Mouse (Mus musculus) ovary, adult 18-20 months (tissue): Measurements from ENCODE around the gene Fbxo6.
"Not testable (repeated sequence)": the region's sequence is repeated elsewhere in the genome, so short reads cannot be mapped to it uniquely, and the experiment has no call there.

Source experiments
- DNase-seq: peaks from one replicate; pipeline ENCODE4 v3.0.0; 2022; ENCODE audit warnings: low spot score, mixed read lengths

Gene Fbxo6

GRCm38 (mm10) chr4:148128241-148128640 is 23.7 kb downstream of the Fbxo6 start:
- no peak for DNase-seq

GRCm38 (mm10) chr4:148122694-148123066 is 29.3 kb downstream of the Fbxo6 start:
- DNase-seq: no peak

- DNase-seq: no peak
These were observed 29.8 kb downstream of the Fbxo6 start for GRCm38 (mm10) chr4:148121982-148122693.

- no peak for DNase-seq
These were observed 30.6 kb downstream of the Fbxo6 start for GRCm38 (mm10) chr4:148121362-148121761.

GRCm38 (mm10) chr4:148120555-148120954 is 31.4 kb downstream of the Fbxo6 start:
- no peak for DNase-seq

GRCm38 (mm10) chr4:148119578-148119977 is 32.4 kb downstream of the Fbxo6 start:
- not testable (repeated sequence) for DNase-seq

- no peak for DNase-seq
These were observed 34.5 kb downstream of the Fbxo6 start for GRCm38 (mm10) chr4:148117392-148117791.

GRCm38 (mm10) chr4:148116657-148117056 is 35.3 kb downstream of the Fbxo6 start:
- no peak for DNase-seq

GRCm38 (mm10) chr4:148115467-148115866 is 36.5 kb downstream of the Fbxo6 start:
- no peak for DNase-seq

- DNase-seq: peak; percentile 65
These were observed 37.1 kb downstream of the Fbxo6 start for GRCm38 (mm10) chr4:148114758-148115391.

- DNase-seq: no peak
These were observed 39.4 kb downstream of the Fbxo6 start for GRCm38 (mm10) chr4:148112519-148112918.

- DNase-seq: no peak
These were observed 42.7 kb downstream of the Fbxo6 start for GRCm38 (mm10) chr4:148109215-148109614.

- DNase-seq: no peak
These were observed 43.3 kb downstream of the Fbxo6 start for GRCm38 (mm10) chr4:148108565-148109100.

GRCm38 (mm10) chr4:148107621-148108291 is 44.2 kb downstream of the Fbxo6 start:
- no peak for DNase-seq

- DNase-seq: no peak
These were observed 47.8 kb downstream of the Fbxo6 start for GRCm38 (mm10) chr4:148104146-148104545.

GRCm38 (mm10) chr4:148101801-148102527 is 50.0 kb downstream of the Fbxo6 start:
- no peak for DNase-seq

- no peak for DNase-seq
These were observed 53.3 kb downstream of the Fbxo6 start for GRCm38 (mm10) chr4:148098666-148099065.

- DNase-seq: no peak
These were observed 54.0 kb downstream of the Fbxo6 start for GRCm38 (mm10) chr4:148097936-148098335.
